Mouse (Mus musculus): ENCODE results near the gene Fgf8.

The Fgf8 gene

DNA sequence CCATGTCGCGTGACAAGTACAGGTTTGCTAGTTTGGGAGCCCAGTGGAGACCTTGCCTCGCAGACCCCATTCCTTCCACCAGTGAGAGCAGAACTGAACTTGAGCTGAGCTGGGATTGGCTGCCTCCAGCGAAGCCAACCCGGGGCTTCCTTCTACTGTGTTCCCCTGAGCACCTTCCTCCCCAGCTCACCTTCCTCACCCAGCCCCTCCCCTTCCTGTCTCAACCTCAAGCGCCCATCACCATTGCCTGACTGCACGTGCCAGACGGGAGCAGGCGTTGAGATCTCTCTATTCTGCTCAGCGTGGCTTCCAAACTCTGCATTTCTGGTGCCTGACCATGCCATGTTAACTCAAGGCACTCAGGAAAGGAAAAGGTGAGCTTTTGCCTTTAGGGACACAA lies 15.5 kb downstream of the Fgf8 start:
- no peak for DNase-seq (ENCODE audit: low spot score)

DNA sequence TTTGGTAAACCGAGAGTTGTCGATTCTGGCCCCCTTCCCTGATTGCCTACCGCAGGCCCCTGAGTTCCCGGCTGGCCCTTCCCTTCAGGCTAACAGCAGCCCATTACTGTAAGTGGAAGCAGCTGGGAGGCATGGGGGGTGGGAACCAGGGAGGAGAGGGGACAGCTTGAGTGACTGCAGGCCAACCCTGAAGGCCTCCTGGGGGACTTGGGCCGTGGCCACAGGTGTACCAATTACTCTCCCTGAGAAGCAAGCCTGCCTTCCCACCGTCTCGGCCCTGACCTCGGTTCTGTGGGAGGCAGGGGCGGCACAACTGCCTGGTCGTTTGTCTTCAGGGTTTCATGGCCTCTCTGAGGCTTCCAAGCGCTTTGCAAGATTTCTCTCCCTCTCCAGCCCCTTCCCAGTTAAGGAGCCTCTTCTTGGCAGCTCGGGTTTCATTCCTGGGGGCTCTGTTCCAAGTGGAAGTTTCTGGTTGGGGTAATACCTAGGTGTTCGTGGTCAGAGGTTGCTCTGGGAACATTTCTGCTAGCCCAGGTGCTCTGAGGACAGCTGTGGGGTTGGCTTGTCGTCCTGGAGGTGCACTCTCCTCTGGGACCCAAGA lies 16.9 kb downstream of the Fgf8 start:
- no peak for DNase-seq (ENCODE audit: low spot score)

DNA sequence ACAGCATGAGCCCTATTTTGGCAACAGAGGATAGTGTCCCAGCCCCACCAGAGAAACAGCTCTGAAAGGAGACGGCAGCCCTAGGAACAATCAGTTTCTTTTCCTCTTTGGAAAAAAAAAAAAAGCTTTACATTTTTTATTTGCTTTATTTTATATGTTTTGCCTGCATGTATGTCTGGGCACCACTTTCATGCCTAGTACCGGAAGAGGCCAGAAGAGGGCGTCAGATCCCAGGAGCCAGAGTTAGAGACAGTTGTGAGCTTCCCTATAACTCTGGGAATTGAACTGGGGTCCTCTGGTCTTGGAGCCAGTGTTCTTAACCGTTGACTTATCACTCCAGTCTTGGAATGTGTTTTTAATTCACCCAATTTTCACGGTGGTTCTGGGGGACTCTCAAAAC lies 20.5 kb downstream of the Fgf8 start:
- DNase-seq (ENCODE audit: low spot score): no peak

DNA sequence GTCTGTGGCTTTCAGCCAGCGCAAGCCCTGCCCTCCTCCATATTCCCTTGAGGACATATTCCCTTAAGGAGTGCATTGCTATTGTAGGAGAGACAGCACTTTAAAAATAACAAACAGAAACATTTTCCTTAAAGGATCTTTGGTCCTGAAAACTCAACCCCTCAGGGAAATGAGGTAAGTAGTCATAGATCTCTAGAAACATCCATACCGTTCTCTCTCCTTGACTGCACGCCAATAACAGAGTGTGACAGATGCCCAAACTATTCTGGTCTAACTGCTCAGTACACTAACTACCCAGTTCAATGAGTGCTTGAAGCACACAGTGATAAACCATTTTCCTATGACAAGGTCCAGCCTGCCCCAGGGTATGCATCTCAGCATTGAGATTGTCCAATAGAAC lies 24.4 kb downstream of the Fgf8 start:
- DNase-seq (ENCODE audit: low spot score): no peak

DNA sequence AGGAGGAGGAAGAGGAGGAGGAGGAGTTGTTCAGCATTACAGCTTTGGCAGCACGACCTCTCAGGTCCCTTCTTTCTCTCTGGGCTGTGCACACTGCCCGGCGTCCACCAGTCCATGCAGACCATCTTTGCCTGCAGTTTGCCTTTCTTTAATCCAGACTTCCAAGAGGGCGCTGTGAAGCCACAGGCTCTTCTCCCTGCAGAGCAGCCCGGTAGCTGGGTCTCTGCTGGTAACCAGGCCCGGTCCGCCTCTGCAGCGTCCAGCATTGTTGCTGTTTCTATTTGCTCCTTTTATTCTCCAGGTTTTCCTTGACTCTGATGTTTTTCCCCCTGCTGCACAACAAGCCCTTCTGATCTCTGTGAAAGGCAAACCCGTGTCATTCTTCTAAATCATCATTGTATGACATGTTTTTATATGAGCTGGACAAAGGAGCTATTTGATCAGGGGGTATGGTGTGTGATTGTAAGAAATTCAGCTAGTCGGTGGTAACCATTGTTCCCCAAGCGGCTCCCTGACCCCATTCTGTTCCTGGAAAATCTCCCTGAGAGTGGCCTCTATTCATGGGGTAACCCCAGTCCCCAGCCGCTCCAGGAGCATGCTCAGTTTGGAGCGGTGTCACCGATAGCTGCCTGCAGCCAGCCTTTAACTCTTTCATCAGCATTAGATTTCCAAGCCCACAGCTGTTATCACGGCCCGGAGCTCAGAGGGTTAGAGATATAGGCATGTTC lies 25.1 kb downstream of the Fgf8 start:
- DNase-seq (ENCODE audit: low spot score): no peak

DNA sequence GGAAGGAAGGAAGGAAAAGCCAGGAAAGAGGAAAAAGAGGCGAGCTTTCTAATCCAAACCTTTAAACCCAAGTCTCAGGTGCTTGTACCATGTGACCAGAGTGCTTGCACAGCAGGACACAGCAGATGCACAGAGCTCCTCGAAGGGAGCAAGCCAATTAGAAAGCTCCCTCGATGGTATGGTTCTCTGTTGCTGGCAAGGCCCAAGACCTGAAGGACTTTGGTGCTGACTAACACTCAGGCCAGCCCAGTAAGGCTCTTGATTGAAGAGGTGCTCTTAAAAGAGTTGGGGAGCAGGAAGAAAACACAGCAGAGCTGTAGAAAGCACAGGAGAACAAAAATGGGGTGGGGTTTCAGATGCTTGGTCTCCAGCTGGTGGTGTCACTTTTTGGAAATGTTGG lies 34.0 kb downstream of the Fgf8 start:
- DNase-seq (ENCODE audit: low spot score): no peak

DNA sequence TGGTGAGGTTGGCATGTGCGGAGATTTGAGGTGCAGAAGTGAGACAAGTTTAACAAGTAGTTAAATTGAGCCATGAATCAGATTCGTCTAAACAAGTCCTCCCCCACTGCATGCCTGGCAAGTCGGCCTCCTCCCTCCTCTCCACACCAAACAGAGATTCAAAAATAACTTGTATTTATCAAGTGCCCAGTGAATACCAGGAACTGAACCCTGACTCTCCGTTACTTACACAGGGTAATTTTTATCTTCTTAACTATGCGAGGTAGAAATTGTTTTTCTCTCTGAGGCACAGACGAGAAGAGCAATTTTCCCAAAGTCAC lies 46.5 kb downstream of the Fgf8 start:
- DNase-seq (ENCODE audit: low spot score): no peak

DNA sequence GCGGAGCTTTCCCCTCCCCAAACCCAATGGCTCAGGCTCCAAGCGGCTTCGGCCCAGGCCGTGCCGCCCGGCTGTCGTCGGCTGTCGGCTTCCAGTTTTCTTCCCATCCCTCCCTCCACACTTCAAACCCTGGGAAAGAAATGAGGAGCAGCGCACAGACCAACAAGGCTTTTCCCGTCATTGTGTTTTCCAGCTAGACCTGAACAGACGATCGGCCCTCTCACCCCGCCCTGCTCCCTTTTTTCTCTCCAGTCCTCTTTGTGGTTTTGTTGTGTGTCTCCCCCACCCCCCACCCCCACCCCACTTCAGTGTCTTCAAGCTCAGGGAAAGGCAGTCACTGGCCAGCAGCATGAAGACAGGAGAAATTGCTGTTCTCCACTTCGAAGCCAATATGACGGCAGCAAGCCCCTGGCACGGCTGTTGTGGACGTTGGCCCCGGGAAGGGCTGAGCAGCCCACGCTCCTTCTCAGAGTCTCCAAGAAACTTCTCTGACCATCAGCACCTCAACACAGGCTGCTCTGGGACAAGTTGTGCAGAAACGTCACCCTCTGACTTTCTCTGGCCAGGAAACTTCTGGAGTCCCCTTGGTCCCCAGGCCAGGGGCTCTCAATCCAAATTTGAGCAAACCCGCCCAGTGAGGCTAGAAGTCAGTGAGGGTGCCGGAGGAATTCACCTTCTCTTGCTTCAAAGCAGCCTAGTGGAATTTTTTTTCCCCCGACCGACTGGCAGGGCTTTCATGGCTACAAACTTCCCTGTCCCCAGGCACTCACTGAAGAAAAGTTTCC lies 47.0 kb downstream of the Fgf8 start:
- no peak for DNase-seq (ENCODE audit: low spot score)

DNA sequence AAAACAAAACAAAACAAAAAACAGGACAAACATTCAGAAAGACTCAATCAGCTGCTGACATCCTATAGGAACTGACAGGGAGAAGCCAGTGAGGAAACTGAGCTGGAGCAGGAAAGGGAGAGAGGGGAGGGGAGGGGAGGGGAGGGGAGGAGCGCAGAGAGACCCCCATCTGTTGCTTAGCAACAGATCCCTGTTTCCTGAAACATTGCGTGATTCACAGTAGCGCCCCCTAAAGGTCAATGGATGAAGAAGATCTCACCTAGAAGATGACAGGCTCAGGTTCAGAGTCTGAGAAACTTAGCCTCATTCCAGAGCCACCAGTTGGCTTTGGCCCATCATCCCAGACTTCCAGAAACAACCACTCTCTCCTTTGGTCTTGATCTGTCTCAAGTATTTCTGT lies 48.7 kb downstream of the Fgf8 start:
- no peak for DNase-seq (ENCODE audit: low spot score)

DNA sequence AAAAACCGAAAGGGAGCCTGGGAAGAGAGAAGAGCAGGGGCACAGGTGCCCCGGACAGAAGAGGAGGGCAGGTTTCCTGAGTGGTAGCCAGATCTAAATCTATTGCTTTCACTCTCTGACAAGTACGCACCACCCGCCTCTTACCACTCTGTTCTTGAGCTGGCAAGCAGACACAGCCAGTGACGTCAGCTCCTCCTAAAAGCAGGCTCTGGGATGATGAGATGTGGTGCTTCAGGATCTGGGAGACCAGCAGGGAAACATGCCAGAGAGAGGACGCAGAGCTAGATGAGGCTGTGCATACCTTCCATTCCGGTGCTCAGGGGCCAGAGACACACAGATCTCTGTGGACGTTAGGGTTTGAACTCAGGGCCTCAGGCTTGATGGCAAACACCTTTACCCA lies 50.5 kb downstream of the Fgf8 start:
- DNase-seq (ENCODE audit: low spot score): no peak

DNA sequence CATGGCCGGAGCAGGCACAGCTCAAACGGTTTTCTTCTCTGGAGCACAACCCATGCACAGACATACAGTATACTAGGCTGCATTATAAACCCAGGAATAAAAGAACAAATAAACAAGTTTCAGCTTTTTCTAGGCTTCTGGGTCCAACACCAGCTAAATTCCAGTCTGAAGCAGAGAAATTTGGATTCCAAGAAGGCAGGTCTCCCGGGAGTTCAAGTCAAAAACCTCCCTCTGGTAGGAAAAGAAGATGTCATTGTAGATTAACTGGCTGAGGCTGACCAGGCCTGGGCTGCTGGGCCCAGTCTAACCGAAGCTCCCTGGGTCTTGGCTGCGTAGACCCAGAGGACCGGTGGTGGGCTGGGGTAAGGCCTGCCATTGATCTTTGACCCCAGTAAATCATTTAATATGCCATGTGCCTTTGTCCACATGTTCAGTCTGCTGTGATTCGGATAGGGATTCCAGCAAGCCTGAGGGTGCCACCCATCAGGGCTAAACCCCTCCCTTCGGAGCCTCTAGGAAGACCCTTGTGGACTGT lies 51.6 kb downstream of the Fgf8 start:
- DNase-seq (ENCODE audit: low spot score): peak; percentile 71

DNA sequence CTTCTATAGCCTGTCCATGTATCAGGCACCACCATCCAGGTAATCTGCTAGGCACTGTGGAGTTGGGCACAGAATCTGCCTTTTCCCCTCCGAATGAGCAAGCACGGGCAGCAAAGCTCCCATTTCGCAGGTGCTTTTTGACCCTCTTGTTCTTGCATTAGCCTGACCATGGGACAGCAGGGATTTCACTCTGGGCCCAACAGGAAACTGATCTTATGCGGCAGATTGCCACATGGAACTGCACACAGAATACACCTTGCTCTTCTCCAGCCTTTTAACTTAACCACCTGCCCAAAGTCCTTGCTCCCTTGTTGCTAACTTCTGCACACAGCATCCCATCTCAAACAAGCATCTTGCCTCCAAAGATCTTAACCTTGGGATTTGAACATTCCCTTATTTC lies 55.7 kb downstream of the Fgf8 start:
- no peak for DNase-seq (ENCODE audit: low spot score)
